Mouse (Mus musculus) retina, embryonic 14.5 days (tissue): ENCODE results near the gene Rabgap1l.

Experiments used
- DNase-seq: peaks from one replicate; pipeline ENCODE4 v3.0.0-alpha.2; 2015; ENCODE audit warnings: low spot score

Rabgap1l gene

GRCm38 (mm10) chr1:160176903-160177302 lies 616.1 kb downstream of the Rabgap1l start:
- no peak for DNase-seq
